Mouse (Mus musculus): ENCODE measurements around the gene Cybrd1. TPM values are rescaled to one million over a fixed set of nuclear protein-coding genes. Genes with fewer than 3 reads are reported as not detected.

Gene Cybrd1
- polyA plus RNA-seq, 1 experiment from 2014 or later, result 3.5 TPM

GRCm38 (mm10) chr2:71096170-71096569 lies 21.6 kb upstream of the Cybrd1 start:
- Histone ChIP-seq H3K4me1 (ENCODE audit: control insufficient read depth, insufficient read depth, low read length) (no peaks in the 10 kb centered on the region), H3K9me3 (replicated peaks; ENCODE audit: control insufficient read depth, low read length, poor library complexity, severe bottlenecking) (no peaks in the 10 kb centered on the region), H3K27me3 (ENCODE audit: control insufficient read depth, insufficient read depth, low read depth, low read length) (no peaks in the 10 kb centered on the region), H3K4me3 (ENCODE audit: low read depth, low read length) (no peak overlapping the region), H3K4me2 (ENCODE audit: low read length) (no peak overlapping the region), H3K36me3 (ENCODE audit: control insufficient read depth, insufficient read depth, low read length) (peaks cover 8% of the 10 kb centered on the region), H3K9ac (ENCODE audit: low read depth, low read length) (no peak overlapping the region), H3K27ac (ENCODE audit: low read length) (no peak overlapping the region)
- ATAC-seq, result no peak
- 88% methylated on average over 7 of the region's 7 CpGs for WGBS

GRCm38 (mm10) chr2:71102621-71103291 lies 15.0 kb upstream of the Cybrd1 start:
- 82% methylated on average over 10 of the region's 10 CpGs for WGBS
- H3K9me3 ChIP-seq (replicated peaks; ENCODE audit: control insufficient read depth, low read length, poor library complexity, severe bottlenecking), result no peaks in the 10 kb centered on the region
- peaks cover 2% of the 10 kb centered on the region for H3K36me3 ChIP-seq (ENCODE audit: control insufficient read depth, insufficient read depth, low read length)
- H3K4me3 ChIP-seq (ENCODE audit: low read depth, low read length), result no peak overlapping the region
- H3K4me2 ChIP-seq (ENCODE audit: low read length), result no peak overlapping the region
- no peak overlapping the region for H3K27ac ChIP-seq (ENCODE audit: low read length)
- no peaks in the 10 kb centered on the region for H3K4me1 ChIP-seq (ENCODE audit: control insufficient read depth, insufficient read depth, low read length)
- no peak for ATAC-seq
- no peaks in the 10 kb centered on the region for H3K27me3 ChIP-seq (ENCODE audit: control insufficient read depth, insufficient read depth, low read depth, low read length)
- no peak overlapping the region for H3K9ac ChIP-seq (ENCODE audit: low read depth, low read length)

DNA sequence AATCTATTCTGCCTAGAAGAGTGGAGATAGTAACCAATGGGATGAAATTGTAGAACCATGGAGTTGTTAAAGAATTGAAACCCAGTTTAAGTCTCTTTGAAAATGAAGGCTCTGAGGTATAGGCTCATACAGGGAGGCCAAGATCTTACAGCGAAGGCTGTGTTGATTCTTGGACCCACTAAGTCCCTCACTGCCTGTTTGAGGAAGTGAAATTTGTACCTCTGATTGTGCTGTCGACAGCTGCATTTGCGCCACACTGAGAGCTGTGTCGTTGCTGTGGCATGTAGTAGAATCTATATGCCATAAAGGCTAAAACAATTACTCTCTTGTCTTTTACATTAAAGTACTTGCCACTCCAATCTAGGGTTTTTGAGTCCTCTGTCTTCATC lies 14.4 kb upstream of the Cybrd1 start:
- 90% methylated on average over 4 of the region's 4 CpGs for WGBS
- H3K4me2 ChIP-seq (ENCODE audit: low read length), result no peak overlapping the region
- no peaks in the 10 kb centered on the region for H3K4me1 ChIP-seq (ENCODE audit: control insufficient read depth, insufficient read depth, low read length)
- peaks cover 2% of the 10 kb centered on the region for H3K36me3 ChIP-seq (ENCODE audit: control insufficient read depth, insufficient read depth, low read length)
- no peak for ATAC-seq
- H3K9me3 ChIP-seq (replicated peaks; ENCODE audit: control insufficient read depth, low read length, poor library complexity, severe bottlenecking), result no peaks in the 10 kb centered on the region
- no peak overlapping the region for H3K27ac ChIP-seq (ENCODE audit: low read length)
- H3K4me3 ChIP-seq (ENCODE audit: low read depth, low read length), result no peak overlapping the region
- H3K9ac ChIP-seq (ENCODE audit: low read depth, low read length), result no peak overlapping the region
- no peaks in the 10 kb centered on the region for H3K27me3 ChIP-seq (ENCODE audit: control insufficient read depth, insufficient read depth, low read depth, low read length)

GRCm38 (mm10) chr2:71104696-71105095 lies 13.0 kb upstream of the Cybrd1 start:
- peaks cover 2% of the 10 kb centered on the region for H3K36me3 ChIP-seq (ENCODE audit: control insufficient read depth, insufficient read depth, low read length)
- H3K4me2 ChIP-seq (ENCODE audit: low read length), result no peak overlapping the region
- 64% methylated on average over 3 of the region's 3 CpGs for WGBS
- H3K9ac ChIP-seq (ENCODE audit: low read depth, low read length), result no peak overlapping the region
- H3K27ac ChIP-seq (ENCODE audit: low read length), result no peak overlapping the region
- no peak overlapping the region for H3K4me3 ChIP-seq (ENCODE audit: low read depth, low read length)
- H3K27me3 ChIP-seq (ENCODE audit: control insufficient read depth, insufficient read depth, low read depth, low read length), result no peaks in the 10 kb centered on the region
- no peak for ATAC-seq
- no peaks in the 10 kb centered on the region for H3K4me1 ChIP-seq (ENCODE audit: control insufficient read depth, insufficient read depth, low read length)
- no peaks in the 10 kb centered on the region for H3K9me3 ChIP-seq (replicated peaks; ENCODE audit: control insufficient read depth, low read length, poor library complexity, severe bottlenecking)

GRCm38 (mm10) chr2:71105469-71106215 lies 12.1 kb upstream of the Cybrd1 start:
- H3K4me2 ChIP-seq (ENCODE audit: low read length), result no peak overlapping the region
- 86% methylated on average over 14 of the region's 14 CpGs for WGBS
- no peaks in the 10 kb centered on the region for H3K9me3 ChIP-seq (replicated peaks; ENCODE audit: control insufficient read depth, low read length, poor library complexity, severe bottlenecking)
- H3K36me3 ChIP-seq (ENCODE audit: control insufficient read depth, insufficient read depth, low read length), result peaks cover 1% of the 10 kb centered on the region
- no peak overlapping the region for H3K9ac ChIP-seq (ENCODE audit: low read depth, low read length)
- H3K27ac ChIP-seq (ENCODE audit: low read length), result no peak overlapping the region
- H3K4me1 ChIP-seq (ENCODE audit: control insufficient read depth, insufficient read depth, low read length), result no peaks in the 10 kb centered on the region
- no peaks in the 10 kb centered on the region for H3K27me3 ChIP-seq (ENCODE audit: control insufficient read depth, insufficient read depth, low read depth, low read length)
- ATAC-seq, result no peak
- H3K4me3 ChIP-seq (ENCODE audit: low read depth, low read length), result no peak overlapping the region

DNA sequence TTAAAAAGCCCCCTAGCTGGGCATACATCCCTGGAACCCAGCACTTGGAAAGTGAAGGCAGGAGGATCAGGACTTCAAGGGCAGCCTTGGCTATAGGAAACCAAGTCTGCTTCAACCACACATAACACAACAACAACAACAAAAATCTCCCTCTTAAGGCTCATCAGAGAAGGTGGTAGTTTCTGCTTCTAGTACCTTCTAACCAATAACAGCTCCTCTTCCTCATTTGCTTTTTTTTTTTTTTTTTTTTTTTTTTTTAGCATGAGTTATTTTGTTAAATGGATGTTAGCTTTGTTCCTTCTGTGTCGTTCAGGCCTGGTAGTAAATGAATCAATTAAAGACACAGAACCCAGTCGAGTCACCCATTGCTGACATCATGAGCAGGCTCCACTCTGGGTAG lies 10.5 kb upstream of the Cybrd1 start:
- Histone ChIP-seq H3K9me3 (replicated peaks; ENCODE audit: control insufficient read depth, low read length, poor library complexity, severe bottlenecking) (no peaks in the 10 kb centered on the region), H3K27me3 (ENCODE audit: control insufficient read depth, insufficient read depth, low read depth, low read length) (no peaks in the 10 kb centered on the region), H3K4me2 (ENCODE audit: low read length) (no peak overlapping the region), H3K4me3 (ENCODE audit: low read depth, low read length) (no peak overlapping the region), H3K4me1 (ENCODE audit: control insufficient read depth, insufficient read depth, low read length) (no peaks in the 10 kb centered on the region), H3K9ac (ENCODE audit: low read depth, low read length) (no peak overlapping the region), H3K27ac (ENCODE audit: low read length) (no peak overlapping the region), H3K36me3 (ENCODE audit: control insufficient read depth, insufficient read depth, low read length) (no peaks in the 10 kb centered on the region)
- no peak for ATAC-seq
- 94% methylated on average over 2 of the region's 2 CpGs for WGBS

DNA sequence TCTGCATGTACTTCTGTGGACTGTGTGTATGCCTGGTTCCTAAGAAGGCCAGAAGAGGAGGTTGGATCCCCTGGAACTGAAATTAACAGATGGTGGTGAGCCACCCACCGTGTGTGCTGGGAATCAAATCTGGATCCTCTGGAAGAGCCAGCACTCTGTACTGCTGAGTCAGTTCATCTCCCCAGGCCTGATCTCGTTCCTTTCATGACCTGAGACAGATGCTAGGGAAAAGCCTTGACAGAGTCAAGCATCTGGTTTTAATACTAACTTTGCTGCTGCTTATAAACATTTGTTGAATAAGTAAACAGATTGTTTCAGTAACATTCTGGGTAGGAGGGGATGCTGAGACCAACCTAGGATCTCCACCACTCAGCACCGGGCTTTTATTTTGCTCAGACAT lies 9.2 kb upstream of the Cybrd1 start:
- H3K9me3 ChIP-seq (replicated peaks; ENCODE audit: control insufficient read depth, low read length, poor library complexity, severe bottlenecking), result no peaks in the 10 kb centered on the region
- 85% methylated on average over 3 of the region's 3 CpGs for WGBS
- no peak overlapping the region for H3K4me3 ChIP-seq (ENCODE audit: low read depth, low read length)
- H3K36me3 ChIP-seq (ENCODE audit: control insufficient read depth, insufficient read depth, low read length), result no peaks in the 10 kb centered on the region
- no peak overlapping the region for H3K27ac ChIP-seq (ENCODE audit: low read length)
- H3K4me1 ChIP-seq (ENCODE audit: control insufficient read depth, insufficient read depth, low read length), result no peaks in the 10 kb centered on the region
- no peak for ATAC-seq
- no peak overlapping the region for H3K4me2 ChIP-seq (ENCODE audit: low read length)
- no peaks in the 10 kb centered on the region for H3K27me3 ChIP-seq (ENCODE audit: control insufficient read depth, insufficient read depth, low read depth, low read length)
- H3K9ac ChIP-seq (ENCODE audit: low read depth, low read length), result no peak overlapping the region

DNA sequence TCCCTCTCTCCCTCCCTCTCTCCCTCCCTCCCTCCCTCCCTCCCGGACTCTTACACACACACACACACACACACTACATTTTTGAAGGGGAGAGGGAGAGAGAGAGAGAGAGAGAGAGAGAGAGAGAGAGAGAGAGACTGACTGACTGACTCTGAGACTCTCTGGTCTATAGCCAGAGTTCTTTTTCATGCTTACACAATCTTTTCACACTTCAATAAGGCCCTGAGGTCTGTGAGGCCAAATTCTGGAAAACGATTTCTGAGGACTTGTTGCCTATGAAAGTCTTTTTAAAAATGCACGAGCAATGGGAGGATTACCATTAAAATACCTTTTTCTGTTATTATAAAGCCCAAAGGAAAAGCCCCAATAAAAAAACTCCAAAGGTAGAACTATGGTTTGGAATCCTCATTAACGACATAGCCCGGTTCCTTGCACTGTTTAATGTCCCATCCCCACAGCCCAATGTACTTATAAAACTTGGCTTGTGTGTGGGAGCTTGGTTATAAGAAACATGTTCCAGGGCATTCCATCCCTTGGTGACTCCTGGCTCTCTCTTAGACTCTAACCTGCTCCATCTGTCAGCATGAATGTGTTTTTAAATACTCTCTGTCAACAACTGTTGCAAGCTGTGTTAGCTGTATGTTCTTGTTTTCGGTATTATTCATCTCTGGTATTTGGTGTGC lies 4.1 kb upstream of the Cybrd1 start:
- Histone ChIP-seq H3K4me1 (ENCODE audit: control insufficient read depth, insufficient read depth, low read length) (peaks cover 7% of the 10 kb centered on the region; the same call in 1 of the 2 replicates), H3K4me3 (ENCODE audit: low read depth, low read length) (no peak overlapping the region), H3K4me2 (ENCODE audit: low read length) (no peak overlapping the region), H3K36me3 (ENCODE audit: control insufficient read depth, insufficient read depth, low read length) (no peaks in the 10 kb centered on the region), H3K27ac (ENCODE audit: low read length) (no peak overlapping the region), H3K9ac (ENCODE audit: low read depth, low read length) (no peak overlapping the region), H3K27me3 (ENCODE audit: control insufficient read depth, insufficient read depth, low read depth, low read length) (peaks cover 9% of the 10 kb centered on the region), H3K9me3 (replicated peaks; ENCODE audit: control insufficient read depth, low read length, poor library complexity, severe bottlenecking) (no peaks in the 10 kb centered on the region)
- 84% methylated on average over 5 of the region's 6 CpGs for WGBS
- ATAC-seq, result no peak

- Histone ChIP-seq H3K27ac (ENCODE audit: low read length) (no peak overlapping the region), H3K27me3 (ENCODE audit: control insufficient read depth, insufficient read depth, low read depth, low read length) (peaks cover 9% of the 10 kb centered on the region), H3K9ac (ENCODE audit: low read depth, low read length) (no peak overlapping the region), H3K4me2 (ENCODE audit: low read length) (no peak overlapping the region), H3K9me3 (replicated peaks; ENCODE audit: control insufficient read depth, low read length, poor library complexity, severe bottlenecking) (no peaks in the 10 kb centered on the region), H3K4me3 (ENCODE audit: low read depth, low read length) (no peak overlapping the region), H3K36me3 (ENCODE audit: control insufficient read depth, insufficient read depth, low read length) (no peaks in the 10 kb centered on the region), H3K4me1 (ENCODE audit: control insufficient read depth, insufficient read depth, low read length) (peaks cover 7% of the 10 kb centered on the region; the same call in 1 of the 2 replicates)
- ATAC-seq, result no peak
- 93% methylated on average over 4 of the region's 4 CpGs for WGBS
Measured at GRCm38 (mm10) chr2:71116151-71116550, 1.6 kb upstream of the Cybrd1 start.

All from midbrain, embryonic 16.5 days (tissue).